Mouse (Mus musculus): Measurements from ENCODE around the gene Trim9. TPM values are rescaled to one million over a fixed set of nuclear protein-coding genes. Genes with fewer than 3 reads are reported as not detected.

Trim9 gene
- polyA plus RNA-seq, 1 experiment from 2014 or later: 0.70 TPM

GRCm38 (mm10) chr12:70221425-70221824 is 126.0 kb downstream of the Trim9 start:
- Histone ChIP-seq H3K9ac (ENCODE audit: low read depth, low read length) (no peak overlapping the region), H3K9me3 (ENCODE audit: control insufficient read depth, low read length) (no peaks in the 10 kb centered on the region), H3K4me1 (replicated peaks; ENCODE audit: control insufficient read depth, insufficient read depth, low read length) (no peaks in the 10 kb centered on the region; the same call in 1 of the 2 replicates), H3K4me3 (ENCODE audit: low read depth, low read length) (no peak overlapping the region), H3K27me3 (replicated peaks; ENCODE audit: control insufficient read depth, insufficient read depth, low read length) (no peaks in the 10 kb centered on the region), H3K4me2 (no peak overlapping the region), H3K27ac (ENCODE audit: low read depth, low read length) (no peak overlapping the region), H3K36me3 (ENCODE audit: control insufficient read depth, insufficient read depth, low read length) (no peaks in the 10 kb centered on the region)
- DNase-seq (ENCODE audit: low spot score) (no peak), ATAC-seq (replicated peaks; ENCODE audit: low FRiP score) (no peak)
- 76% methylated on average over 5 of the region's 5 CpGs for WGBS

GRCm38 (mm10) chr12:70218795-70219540 is 128.4 kb downstream of the Trim9 start:
- ATAC-seq (replicated peaks; ENCODE audit: low FRiP score): no peak
- Histone ChIP-seq H3K9me3 (ENCODE audit: control insufficient read depth, low read length) (no peaks in the 10 kb centered on the region), H3K27ac (ENCODE audit: low read depth, low read length) (no peak overlapping the region), H3K36me3 (ENCODE audit: control insufficient read depth, insufficient read depth, low read length) (no peaks in the 10 kb centered on the region), H3K9ac (ENCODE audit: low read depth, low read length) (no peak overlapping the region), H3K27me3 (replicated peaks; ENCODE audit: control insufficient read depth, insufficient read depth, low read length) (no peaks in the 10 kb centered on the region), H3K4me3 (ENCODE audit: low read depth, low read length) (no peak overlapping the region), H3K4me1 (replicated peaks; ENCODE audit: control insufficient read depth, insufficient read depth, low read length) (no peaks in the 10 kb centered on the region), H3K4me2 (no peak overlapping the region)
- no peak for DNase-seq (ENCODE audit: low spot score)
- 60% methylated on average over 8 of the region's 8 CpGs for WGBS

GRCm38 (mm10) chr12:70216229-70216800 is 131.1 kb downstream of the Trim9 start:
- ATAC-seq (replicated peaks; ENCODE audit: low FRiP score) (no peak), DNase-seq (ENCODE audit: low spot score) (no peak)
- H3K27ac ChIP-seq (ENCODE audit: low read depth, low read length): no peak overlapping the region

GRCm38 (mm10) chr12:70214281-70214680 is 133.1 kb downstream of the Trim9 start:
- H3K36me3 ChIP-seq (ENCODE audit: control insufficient read depth, insufficient read depth, low read length): no peaks in the 10 kb centered on the region
- H3K4me1 ChIP-seq (replicated peaks; ENCODE audit: control insufficient read depth, insufficient read depth, low read length): no peaks in the 10 kb centered on the region
- DNase-seq (ENCODE audit: low spot score) (no peak), ATAC-seq (replicated peaks; ENCODE audit: low FRiP score) (no peak)
- H3K27me3 ChIP-seq (replicated peaks; ENCODE audit: control insufficient read depth, insufficient read depth, low read length): no peaks in the 10 kb centered on the region
- WGBS: 76% methylated on average over 8 of the region's 8 CpGs
- no peak overlapping the region for H3K4me3 ChIP-seq (ENCODE audit: low read depth, low read length)
- H3K4me2 ChIP-seq: no peak overlapping the region
- H3K27ac ChIP-seq (ENCODE audit: low read depth, low read length): no peak overlapping the region
- H3K9ac ChIP-seq (ENCODE audit: low read depth, low read length): no peak overlapping the region
- no peaks in the 10 kb centered on the region for H3K9me3 ChIP-seq (ENCODE audit: control insufficient read depth, low read length)

More at GRCm38 (mm10) chr12:70216229-70216800, 131.1 kb downstream of the Trim9 start:
- Histone ChIP-seq H3K9me3 (ENCODE audit: control insufficient read depth, low read length) (no peaks in the 10 kb centered on the region), H3K9ac (ENCODE audit: low read depth, low read length) (no peak overlapping the region), H3K4me2 (no peak overlapping the region), H3K4me1 (replicated peaks; ENCODE audit: control insufficient read depth, insufficient read depth, low read length) (no peaks in the 10 kb centered on the region), H3K4me3 (ENCODE audit: low read depth, low read length) (no peak overlapping the region), H3K36me3 (ENCODE audit: control insufficient read depth, insufficient read depth, low read length) (no peaks in the 10 kb centered on the region), H3K27me3 (replicated peaks; ENCODE audit: control insufficient read depth, insufficient read depth, low read length) (no peaks in the 10 kb centered on the region)
- WGBS: 84% methylated on average over 16 of the region's 16 CpGs

- no peak overlapping the region for H3K4me3 ChIP-seq (ENCODE audit: low read depth, low read length)
- no peaks in the 10 kb centered on the region for H3K9me3 ChIP-seq (ENCODE audit: control insufficient read depth, low read length)
- no peak overlapping the region for H3K9ac ChIP-seq (ENCODE audit: low read depth, low read length)
- no peaks in the 10 kb centered on the region for H3K27me3 ChIP-seq (replicated peaks; ENCODE audit: control insufficient read depth, insufficient read depth, low read length)
- 85% methylated on average over 6 of the region's 6 CpGs for WGBS
- no peak overlapping the region for H3K27ac ChIP-seq (ENCODE audit: low read depth, low read length)
- DNase-seq (ENCODE audit: low spot score) (no peak), ATAC-seq (replicated peaks; ENCODE audit: low FRiP score) (no peak)
- no peaks in the 10 kb centered on the region for H3K4me1 ChIP-seq (replicated peaks; ENCODE audit: control insufficient read depth, insufficient read depth, low read length)
- no peak overlapping the region for H3K4me2 ChIP-seq
- no peaks in the 10 kb centered on the region for H3K36me3 ChIP-seq (ENCODE audit: control insufficient read depth, insufficient read depth, low read length)
Measured at GRCm38 (mm10) chr12:70213601-70214000, 133.8 kb downstream of the Trim9 start.

GRCm38 (mm10) chr12:70212501-70212900 is 134.9 kb downstream of the Trim9 start:
- H3K9ac ChIP-seq (ENCODE audit: low read depth, low read length): no peak overlapping the region
- H3K36me3 ChIP-seq (ENCODE audit: control insufficient read depth, insufficient read depth, low read length): no peaks in the 10 kb centered on the region
- H3K4me3 ChIP-seq (ENCODE audit: low read depth, low read length): no peak overlapping the region
- H3K4me2 ChIP-seq: no peak overlapping the region
- DNase-seq (ENCODE audit: low spot score) (no peak), ATAC-seq (replicated peaks; ENCODE audit: low FRiP score) (no peak)
- no peaks in the 10 kb centered on the region for H3K9me3 ChIP-seq (ENCODE audit: control insufficient read depth, low read length)
- H3K4me1 ChIP-seq (replicated peaks; ENCODE audit: control insufficient read depth, insufficient read depth, low read length): no peaks in the 10 kb centered on the region
- WGBS: 85% methylated on average over 4 of the region's 4 CpGs
- no peak overlapping the region for H3K27ac ChIP-seq (ENCODE audit: low read depth, low read length)
- no peaks in the 10 kb centered on the region for H3K27me3 ChIP-seq (replicated peaks; ENCODE audit: control insufficient read depth, insufficient read depth, low read length)

GRCm38 (mm10) chr12:70208214-70208613 is 139.2 kb downstream of the Trim9 start:
- H3K9ac ChIP-seq (ENCODE audit: low read depth, low read length): no peak overlapping the region
- H3K4me3 ChIP-seq (ENCODE audit: low read depth, low read length): no peak overlapping the region
- no peaks in the 10 kb centered on the region for H3K9me3 ChIP-seq (ENCODE audit: control insufficient read depth, low read length)
- H3K36me3 ChIP-seq (ENCODE audit: control insufficient read depth, insufficient read depth, low read length): peaks cover 2% of the 10 kb centered on the region; the same call in 1 of the 2 replicates
- ATAC-seq (replicated peaks; ENCODE audit: low FRiP score): no peak
- DNase-seq (ENCODE audit: low spot score): no peak
- H3K27ac ChIP-seq (ENCODE audit: low read depth, low read length): no peak overlapping the region
- 64% methylated on average over 5 of the region's 5 CpGs for WGBS
- no peaks in the 10 kb centered on the region for H3K27me3 ChIP-seq (replicated peaks; ENCODE audit: control insufficient read depth, insufficient read depth, low read length)
- no peak overlapping the region for H3K4me2 ChIP-seq
- no peaks in the 10 kb centered on the region for H3K4me1 ChIP-seq (replicated peaks; ENCODE audit: control insufficient read depth, insufficient read depth, low read length)

- H3K4me1 ChIP-seq (replicated peaks; ENCODE audit: control insufficient read depth, insufficient read depth, low read length): no peaks in the 10 kb centered on the region
- H3K36me3 ChIP-seq (ENCODE audit: control insufficient read depth, insufficient read depth, low read length): peaks cover 2% of the 10 kb centered on the region; the same call in 1 of the 2 replicates
- H3K27ac ChIP-seq (ENCODE audit: low read depth, low read length): no peak overlapping the region
- no peaks in the 10 kb centered on the region for H3K27me3 ChIP-seq (replicated peaks; ENCODE audit: control insufficient read depth, insufficient read depth, low read length)
- 77% methylated on average over 8 of the region's 8 CpGs for WGBS
- H3K4me3 ChIP-seq (ENCODE audit: low read depth, low read length): no peak overlapping the region
- no peak for DNase-seq (ENCODE audit: low spot score)
- H3K4me2 ChIP-seq: no peak overlapping the region
- H3K9ac ChIP-seq (ENCODE audit: low read depth, low read length): no peak overlapping the region
- ATAC-seq (replicated peaks; ENCODE audit: low FRiP score): no peak
- no peaks in the 10 kb centered on the region for H3K9me3 ChIP-seq (ENCODE audit: control insufficient read depth, low read length)
Measured at GRCm38 (mm10) chr12:70204433-70204832, 143.0 kb downstream of the Trim9 start.
